Mouse (Mus musculus) midbrain, embryonic 16.5 days (tissue): ENCODE results near the gene Itpkb. TPM values are rescaled to one million over a fixed set of nuclear protein-coding genes. Genes with fewer than 3 reads are reported as not detected.

ENCODE experiments used
- ATAC-seq: fragments of 200-750 bp; cut with Nextera tagmentation; 2 replicates; pipeline ENCODE4 v1.8.0; 2017; ENCODE audit warnings: moderate TSS enrichment
- H3K27ac ChIP-seq: fragments of 300-500 bp; sonication (generic); 2 replicates; pipeline ENCODE4 v1.5.1; 2014; ENCODE audit warnings: mild to moderate bottlenecking, low read length, mixed read lengths
- H3K27me3 ChIP-seq: fragments of 300-500 bp; sonication (generic); 2 replicates; pipeline ENCODE4 v1.6.1; 2014; ENCODE audit warnings: low read depth, low read length, mixed read lengths; ENCODE audit not compliant: control insufficient read depth, insufficient read depth
- H3K36me3 ChIP-seq: fragments of 300-500 bp; sonication (generic); 2 replicates; pipeline ENCODE4 v1.6.1; 2014; ENCODE audit warnings: mild to moderate bottlenecking, low read length, moderate library complexity, mixed read lengths; ENCODE audit not compliant: control insufficient read depth, insufficient read depth
- H3K4me1 ChIP-seq: fragments of 300-500 bp; sonication (generic); 2 replicates; pipeline ENCODE4 v1.6.1; 2014; ENCODE audit warnings: mild to moderate bottlenecking, low read length, mixed read lengths; ENCODE audit not compliant: control insufficient read depth, insufficient read depth
- H3K4me2 ChIP-seq: fragments of 300-500 bp; sonication (generic); 2 replicates; pipeline ENCODE4 v1.6.1; 2014; ENCODE audit warnings: mild to moderate bottlenecking, low read length, mixed read lengths
- H3K4me3 ChIP-seq: fragments of 300-500 bp; sonication (generic); 2 replicates; pipeline ENCODE4 v1.5.1; 2014; ENCODE audit warnings: low read depth, mild to moderate bottlenecking, low read length, moderate library complexity, mixed read lengths
- H3K9ac ChIP-seq: fragments of 300-500 bp; sonication (generic); 2 replicates; pipeline ENCODE4 v1.6.1; 2014; ENCODE audit warnings: low read depth, low read length, mixed read lengths
- H3K9me3 ChIP-seq: fragments of 300-500 bp; sonication (generic); replicated peaks from 2 replicates; pipeline ENCODE4 v1.6.1; 2014; ENCODE audit warnings: mild to moderate bottlenecking, low read length, mixed read lengths; ENCODE audit not compliant: control insufficient read depth, poor library complexity, severe bottlenecking
- WGBS: fragments of 180-500 bp; shearing (Covaris S2); extraction: QIAGEN DNeasy Blood & Tissue Kit; methylation state at CpG from one replicate; pipeline ENCODE4 v1.1.7; 2014; 5-methylcytosine and 5-hydroxymethylcytosine counted together
- polyA plus RNA-seq: library from polyadenylated mRNA; unstranded; fragments of >200 nt; fragmentation: Nextera tagmentation; extraction: Ambion mirVana; gene quantifications from 2 replicates; pipeline ENCODE4 v1.2.1, GENCODE M21; 2015

Itpkb gene
- polyA plus RNA-seq, 1 experiment from 2014 or later: 2.2 TPM

GRCm38 (mm10) chr1:180296088-180296487 is 34.2 kb upstream of the Itpkb start:
- 87% methylated on average over 9 of the region's 9 CpGs for WGBS
- no peaks in the 10 kb centered on the region for H3K9me3 ChIP-seq
- H3K9ac ChIP-seq: no peak overlapping the region
- no peak overlapping the region for H3K4me3 ChIP-seq
- no peak overlapping the region for H3K27ac ChIP-seq
- H3K4me1 ChIP-seq: no peaks in the 10 kb centered on the region
- no peak for ATAC-seq
- H3K36me3 ChIP-seq: no peaks in the 10 kb centered on the region
- no peaks in the 10 kb centered on the region for H3K27me3 ChIP-seq
- no peak overlapping the region for H3K4me2 ChIP-seq

- Histone ChIP-seq H3K4me2 (no peak overlapping the region), H3K9ac (no peak overlapping the region), H3K4me3 (no peak overlapping the region), H3K4me1 (no peaks in the 10 kb centered on the region), H3K36me3 (no peaks in the 10 kb centered on the region), H3K9me3 (no peaks in the 10 kb centered on the region), H3K27ac (no peak overlapping the region), H3K27me3 (no peaks in the 10 kb centered on the region)
- 96% methylated on average over 4 of the region's 4 CpGs for WGBS
- no peak for ATAC-seq
Measured at GRCm38 (mm10) chr1:180299697-180300096, 30.6 kb upstream of the Itpkb start.

GRCm38 (mm10) chr1:180300292-180300691 is 30.0 kb upstream of the Itpkb start:
- no peaks in the 10 kb centered on the region for H3K27me3 ChIP-seq
- H3K27ac ChIP-seq: no peak overlapping the region
- ATAC-seq: no peak
- H3K36me3 ChIP-seq: no peaks in the 10 kb centered on the region
- no peaks in the 10 kb centered on the region for H3K9me3 ChIP-seq
- H3K9ac ChIP-seq: no peak overlapping the region
- 89% methylated on average over 4 of the region's 4 CpGs for WGBS
- H3K4me2 ChIP-seq: no peak overlapping the region
- no peak overlapping the region for H3K4me3 ChIP-seq
- no peaks in the 10 kb centered on the region for H3K4me1 ChIP-seq

GRCm38 (mm10) chr1:180300997-180301396 is 29.3 kb upstream of the Itpkb start:
- Histone ChIP-seq H3K36me3 (no peaks in the 10 kb centered on the region), H3K27ac (no peak overlapping the region), H3K4me2 (no peak overlapping the region), H3K27me3 (no peaks in the 10 kb centered on the region), H3K4me3 (no peak overlapping the region), H3K9me3 (no peaks in the 10 kb centered on the region), H3K9ac (no peak overlapping the region), H3K4me1 (no peaks in the 10 kb centered on the region)
- WGBS: 48% methylated on average over 4 of the region's 4 CpGs
- ATAC-seq: no peak

- ATAC-seq: no peak
- H3K27ac ChIP-seq: no peak overlapping the region
- 70% methylated on average over 12 of the region's 12 CpGs for whole genome bisulfite sequencing
Measured at GRCm38 (mm10) chr1:180302253-180303120, 27.8 kb upstream of the Itpkb start.

GRCm38 (mm10) chr1:180303600-180303999 is 26.7 kb upstream of the Itpkb start:
- H3K27me3 ChIP-seq: no peaks in the 10 kb centered on the region
- no peaks in the 10 kb centered on the region for H3K36me3 ChIP-seq
- H3K4me1 ChIP-seq: no peaks in the 10 kb centered on the region
- H3K27ac ChIP-seq: no peak overlapping the region
- no peak for ATAC-seq
- H3K9ac ChIP-seq: no peak overlapping the region
- 53% methylated on average over 5 of the region's 5 CpGs for WGBS
- no peak overlapping the region for H3K4me2 ChIP-seq
- H3K9me3 ChIP-seq: no peaks in the 10 kb centered on the region
- H3K4me3 ChIP-seq: no peak overlapping the region

More at GRCm38 (mm10) chr1:180302253-180303120, 27.8 kb upstream of the Itpkb start:
- no peaks in the 10 kb centered on the region for H3K27me3 ChIP-seq
- no peak overlapping the region for H3K4me3 ChIP-seq
- H3K4me1 ChIP-seq: no peaks in the 10 kb centered on the region
- no peaks in the 10 kb centered on the region for H3K9me3 ChIP-seq
- H3K9ac ChIP-seq: no peak overlapping the region
- H3K36me3 ChIP-seq: no peaks in the 10 kb centered on the region
- no peak overlapping the region for H3K4me2 ChIP-seq

GRCm38 (mm10) chr1:180306889-180307288 is 23.4 kb upstream of the Itpkb start:
- Histone ChIP-seq H3K9me3 (no peaks in the 10 kb centered on the region), H3K27me3 (no peaks in the 10 kb centered on the region), H3K4me1 (no peaks in the 10 kb centered on the region), H3K27ac (no peak overlapping the region), H3K4me3 (no peak overlapping the region), H3K9ac (no peak overlapping the region), H3K4me2 (no peak overlapping the region), H3K36me3 (no peaks in the 10 kb centered on the region)
- no peak for ATAC-seq
- WGBS: 78% methylated on average over 9 of the region's 9 CpGs

- Histone ChIP-seq H3K4me3 (no peak overlapping the region), H3K9me3 (no peaks in the 10 kb centered on the region), H3K36me3 (no peaks in the 10 kb centered on the region), H3K27me3 (no peaks in the 10 kb centered on the region), H3K27ac (no peak overlapping the region), H3K4me1 (peaks cover under 1% of the 10 kb centered on the region; the same call in 1 of the 2 replicates), H3K4me2 (no peak overlapping the region), H3K9ac (no peak overlapping the region)
- 44% methylated on average over 2 of the region's 2 CpGs for WGBS
- ATAC-seq: no peak
Measured at GRCm38 (mm10) chr1:180307661-180308060, 22.6 kb upstream of the Itpkb start.

GRCm38 (mm10) chr1:180308897-180309296 is 21.4 kb upstream of the Itpkb start:
- H3K4me2 ChIP-seq: no peak overlapping the region
- no peak overlapping the region for H3K27ac ChIP-seq
- H3K4me1 ChIP-seq: peaks cover 13% of the 10 kb centered on the region
- H3K4me3 ChIP-seq: no peak overlapping the region
- 78% methylated on average over 4 of the region's 4 CpGs for WGBS
- no peaks in the 10 kb centered on the region for H3K9me3 ChIP-seq
- no peak for ATAC-seq
- no peaks in the 10 kb centered on the region for H3K27me3 ChIP-seq
- no peaks in the 10 kb centered on the region for H3K36me3 ChIP-seq
- no peak overlapping the region for H3K9ac ChIP-seq
